Mouse (Mus musculus) thymus, adult 2 months (tissue): ENCODE results near the gene Spred3. TPM values are rescaled to one million over a fixed set of nuclear protein-coding genes. Genes with fewer than 3 reads are reported as not detected.
"Not testable (repeated sequence)": the region's sequence is repeated elsewhere in the genome, so short reads cannot be mapped to it uniquely, and the experiment has no call there.

ENCODE experiments used
- DNase-seq: peaks from one replicate; pipeline ENCODE4 v3.0.0; 2021
- H3K27ac ChIP-seq: fragments of 200-500 bp; 2 replicates; pipeline ENCODE4 v1.5.1; 2012; ENCODE audit warnings: low read length, control low read depth; ENCODE audit not compliant: control insufficient read depth, insufficient read depth
- H3K27me3 ChIP-seq: fragments of 200-500 bp; 2 replicates; pipeline ENCODE4 v1.6.1; 2012; ENCODE audit warnings: mild to moderate bottlenecking, low read length, moderate library complexity, mixed read lengths; ENCODE audit not compliant: control insufficient read depth, insufficient read depth
- H3K36me3 ChIP-seq: fragments of 200-500 bp; 2 replicates; pipeline ENCODE4 v1.6.1; 2012; ENCODE audit warnings: mild to moderate bottlenecking, low read length, moderate library complexity; ENCODE audit not compliant: control insufficient read depth, insufficient read depth
- H3K4me1 ChIP-seq: fragments of 200-500 bp; replicated peaks from 2 replicates; pipeline ENCODE4 v1.6.1; 2012; ENCODE audit warnings: low read length; ENCODE audit not compliant: control insufficient read depth, insufficient read depth
- H3K4me3 ChIP-seq: fragments of 200-500 bp; 2 replicates; pipeline ENCODE4 v1.5.1; 2012; ENCODE audit warnings: mild to moderate bottlenecking, low read length, control low read depth, moderate library complexity; ENCODE audit not compliant: control insufficient read depth, insufficient read depth
- CTCF ChIP-seq: fragments of 200-500 bp; IDR thresholded peaks from 2 replicates; pipeline ENCODE4 v1.5.1; 2012; ENCODE audit warnings: mild to moderate bottlenecking, control low read depth, low read length, moderate library complexity, borderline replicate concordance; ENCODE audit not compliant: control insufficient read depth, poor library complexity, insufficient read depth; ENCODE audit errors: extremely low read depth
- POLR2A ChIP-seq: fragments of 200-500 bp; IDR thresholded peaks from 2 replicates; pipeline ENCODE4 v1.6.1; 2012; ENCODE audit warnings: mild to moderate bottlenecking, low read length, control low read depth, moderate library complexity; ENCODE audit not compliant: control insufficient read depth, poor library complexity, insufficient read depth; ENCODE audit errors: extremely low read depth
- WGBS: fragments of 180-500 bp; shearing (Covaris S2); methylation state at CpG from one replicate; pipeline ENCODE4 v1.1.7; 2018; 5-methylcytosine and 5-hydroxymethylcytosine counted together
- polyA plus RNA-seq: library from polyadenylated mRNA; depleted of rRNA; stranded (reverse); fragments of >200 nt; gene quantifications from 2 replicates; pipeline ENCODE4 v1.2.3, GENCODE M21; 2012

The Spred3 gene
- polyA plus RNA-seq, 1 experiment, result 2.2 TPM

GRCm38 (mm10) chr7:29202577-29202976, 32.4 kb upstream of the Spred3 start:
- DNase-seq, result peak; percentile 24
- Histone ChIP-seq H3K27ac (no peak overlapping the region), H3K27me3 (no peaks in the 10 kb centered on the region), H3K4me3 (no peak overlapping the region), H3K36me3 (no peaks in the 10 kb centered on the region), H3K4me1 (no peaks in the 10 kb centered on the region)
- TF ChIP-seq CTCF (no peak), POLR2A (no peak)
- 49% methylated on average over 6 of the region's 6 CpGs for WGBS

DNA sequence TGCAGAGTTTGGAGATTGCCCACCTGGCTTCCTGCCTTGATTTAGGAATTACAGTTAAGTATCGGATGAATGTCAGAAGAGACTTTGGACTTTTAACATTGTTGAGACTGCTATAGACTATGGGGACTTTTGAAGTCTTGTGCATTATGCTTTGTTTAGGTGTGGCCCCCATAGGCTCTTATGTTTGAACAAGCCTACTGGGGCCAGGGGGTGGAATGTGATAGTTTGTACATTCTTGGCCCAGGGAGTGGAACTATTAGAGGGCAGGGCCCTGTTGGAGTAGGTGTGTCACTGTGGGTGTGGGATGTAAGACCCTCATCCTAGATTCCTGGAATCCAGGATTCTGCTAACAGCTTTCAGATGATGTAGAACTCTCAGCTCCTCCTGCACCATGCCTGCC, 24.0 kb upstream of the Spred3 start:
- H3K4me3 ChIP-seq, H3K27ac ChIP-seq, DNase-seq, H3K4me1 ChIP-seq, H3K27me3 ChIP-seq, H3K36me3 ChIP-seq: not testable (repeated sequence)
- WGBS, result 100% methylated on average over 1 of the region's 1 CpGs

GRCm38 (mm10) chr7:29181323-29181722, 11.1 kb upstream of the Spred3 start:
- not testable (repeated sequence) for H3K4me1 ChIP-seq, H3K4me3 ChIP-seq, H3K27me3 ChIP-seq, H3K27ac ChIP-seq, DNase-seq, H3K36me3 ChIP-seq
- 63% methylated on average over 4 of the region's 4 CpGs for WGBS

- Histone ChIP-seq H3K36me3 (peaks cover 13% of the 10 kb centered on the region), H3K4me1 (peaks cover 10% of the 10 kb centered on the region), H3K4me3 (peak overlapping the region; percentile 49), H3K27me3 (no peaks in the 10 kb centered on the region), H3K27ac (peak overlapping the region; percentile 35; the same call in 1 of the 2 replicates)
- WGBS, result 44% methylated on average over 5 of the region's 5 CpGs
- TF ChIP-seq CTCF (no peak), POLR2A (no peak)
- DNase-seq, result no peak
Observed at GRCm38 (mm10) chr7:29180854-29181236, 10.6 kb upstream of the Spred3 start.

- Histone ChIP-seq H3K4me3 (peak within 1 kb of the TSS; percentile 79), H3K4me1 (peaks cover 10% of the 10 kb centered on the region), H3K36me3 (peaks cover 18% of the 10 kb centered on the region), H3K27me3 (no peaks in the 10 kb centered on the region), H3K27ac (peak within 1 kb of the TSS; percentile 35; the same call in 1 of the 2 replicates)
- TF ChIP-seq CTCF (0 out of 2 replicates have a peak, but pooled peaks have one; percentile 63), POLR2A (peak; percentile 96)
- peak; percentile 97 for DNase-seq
- WGBS, result under 1% methylated on average over 62 of the region's 62 CpGs
Observed at GRCm38 (mm10) chr7:29180077-29180853, 10.1 kb upstream of the Spred3 start, which contains the start of gene Psmd8. Gene Psmd8, minus strand, starts transcription at chr7:29180701.

GRCm38 (mm10) chr7:29179323-29179722, 9.1 kb upstream of the Spred3 start:
- H3K36me3 ChIP-seq, result peaks cover 28% of the 10 kb centered on the region
- H3K27me3 ChIP-seq, result no peaks in the 10 kb centered on the region
- TF ChIP-seq CTCF, result no peak
- TF ChIP-seq POLR2A, result no peak
- H3K4me1 ChIP-seq, result peaks cover 10% of the 10 kb centered on the region
- WGBS, result 21% methylated on average over 7 of the region's 7 CpGs
- no peak overlapping the region for H3K27ac ChIP-seq
- peak overlapping the region; percentile 79 for H3K4me3 ChIP-seq
- no peak for DNase-seq

DNA sequence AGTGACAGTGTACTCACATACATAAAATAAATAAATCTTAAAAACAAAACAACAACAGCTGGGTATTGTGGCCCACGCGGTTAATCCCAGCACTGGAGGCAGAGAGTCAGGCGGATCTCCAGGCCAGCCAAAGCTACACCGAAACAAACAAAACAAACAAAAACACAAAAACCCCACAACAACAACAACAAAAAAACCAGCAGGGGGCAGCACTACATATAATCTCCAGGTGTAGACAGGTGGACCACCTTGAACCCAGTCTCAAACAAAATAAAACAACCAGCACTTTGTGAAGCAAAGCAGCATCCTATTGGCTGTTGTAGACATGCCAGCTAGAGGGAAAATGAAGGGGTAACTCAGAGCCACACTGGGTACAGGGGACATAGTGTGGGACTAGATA, 7.9 kb upstream of the Spred3 start:
- H3K4me1 ChIP-seq, result peaks cover 10% of the 10 kb centered on the region

More for the DNA sequence above, 7.9 kb upstream of the Spred3 start:
- WGBS, result 97% methylated on average over 4 of the region's 4 CpGs
- Histone ChIP-seq H3K27me3 (no peaks in the 10 kb centered on the region), H3K4me3 (no peak overlapping the region), H3K36me3 (peaks cover 40% of the 10 kb centered on the region), H3K27ac (no peak overlapping the region)
- DNase-seq, result no peak
- TF ChIP-seq POLR2A (no peak), CTCF (0 out of 2 replicates have a peak, but pooled peaks have one; percentile 21)
